9 mouse cellular contexts compared by ENCODE assay signal in the genomic region with DNA sequence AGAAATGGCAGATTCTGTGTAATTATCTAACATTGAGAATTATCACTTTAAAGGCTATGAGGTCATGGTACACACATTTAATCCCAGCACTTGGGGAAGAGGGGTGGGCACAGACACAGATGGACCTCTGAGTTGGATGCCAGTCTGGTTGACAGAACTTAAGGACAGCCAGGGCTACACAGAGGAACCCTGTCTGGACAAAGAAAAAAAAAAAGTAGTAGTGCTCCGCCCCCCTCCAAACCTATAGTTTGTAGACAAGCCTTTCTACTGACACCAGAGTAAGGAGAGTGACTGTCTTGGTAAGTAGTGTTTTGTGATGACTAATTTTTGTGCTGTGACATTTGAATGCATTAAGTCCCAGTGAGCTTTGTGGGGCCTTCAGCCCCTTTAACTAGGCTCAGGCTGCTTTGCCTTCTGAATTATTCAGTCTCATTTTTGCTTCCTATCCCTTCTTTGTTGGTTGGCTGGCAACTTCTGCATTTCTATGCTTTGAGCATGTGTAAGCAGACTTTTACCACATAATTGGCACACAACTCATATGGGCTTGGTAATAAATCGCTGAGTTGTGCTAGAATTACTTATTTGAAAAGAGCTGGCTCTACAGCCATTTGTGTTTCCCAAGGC. TPM values are rescaled to one million over a fixed set of nuclear protein-coding genes. Genes with fewer than 3 reads are reported as not detected.
DNase-seq lines count a peak whose midpoint lies in the region; ATAC-seq lines count a peak whose summit lies in the region.
"Had no signal": no experiment of that assay in that cellular context is flagged by ENCODE, and none has a peak within 500 bp of the region (broad histone marks: within the 10 kb centered on the region; RNA-seq: fewer than 3 reads in every experiment).

No protein-coding gene starts in this region.

- H3K27me3 ChIP-seq in neural tube, embryonic 12.5 days (replicated peaks): no peaks in the 10 kb centered on the region
- no peaks in the 10 kb centered on the region for H3K27me3 ChIP-seq in forebrain, embryonic 10.5 days (ENCODE audit: poor library complexity, severe bottlenecking)
- H3K27me3 ChIP-seq in liver, embryonic 12.5 days (replicated peaks): no peaks in the 10 kb centered on the region
- H3K27me3 ChIP-seq: kidney, embryonic 15.5 days had no signal

- H3K4me3 ChIP-seq in neural tube, embryonic 12.5 days: no peak overlapping the region
- H3K4me3 ChIP-seq in forebrain, embryonic 10.5 days: peak overlapping the region; percentile 96
- H3K4me3 ChIP-seq in liver, embryonic 12.5 days: no peak overlapping the region
- H3K4me3 ChIP-seq: kidney, embryonic 15.5 days had no signal

- peaks cover 18% of the 10 kb centered on the region for H3K4me1 ChIP-seq in neural tube, embryonic 12.5 days
- H3K4me1 ChIP-seq in forebrain, embryonic 10.5 days: peaks cover 39% of the 10 kb centered on the region
- H3K4me1 ChIP-seq in liver, embryonic 12.5 days: peaks cover 60% of the 10 kb centered on the region

- no peak for ATAC-seq in neural tube, embryonic 12.5 days (ENCODE audit: low FRiP score, low read depth)
- ATAC-seq in liver, embryonic 12.5 days: no peak
- ATAC-seq in neutrophil, adult 5-6 weeks (ENCODE audit: extremely low read depth, insufficient number of reproducible peaks, low FRiP score, poor library complexity, severe bottlenecking): peak; percentile 13; the same call in 1 of the 2 replicates

- 93% methylated on average over 2 of the region's 2 CpGs for WGBS in neural tube, embryonic 12.5 days
- WGBS in forebrain, embryonic 10.5 days: 84% methylated on average over 2 of the region's 2 CpGs
- WGBS in liver, embryonic 12.5 days (ENCODE audit: insufficient replicate concordance): 73% methylated on average over 2 of the region's 2 CpGs

- H3K9me3 ChIP-seq in neural tube, embryonic 12.5 days: no peaks in the 10 kb centered on the region
- H3K9me3 ChIP-seq in forebrain, embryonic 10.5 days: peaks cover 9% of the 10 kb centered on the region; the same call in 1 of the 2 replicates
- no peaks in the 10 kb centered on the region for H3K9me3 ChIP-seq in liver, embryonic 12.5 days (replicated peaks)

- no peak for DNase-seq in neural tube, embryonic 10.5 days (ENCODE audit: extremely low spot score, low spot score)
- DNase-seq in forebrain, embryonic 10.5 days (ENCODE audit: extremely low spot score, low spot score): no peak
- no peak for DNase-seq in left cerebral cortex, postnatal 4 days
- no peak for DNase-seq in ovary, postnatal 14 days (ENCODE audit: low spot score)
- no peak for DNase-seq in lung, postnatal 4 days

- H3K4me2 ChIP-seq in neural tube, embryonic 12.5 days (replicated peaks): peak overlapping the region; percentile 20
- H3K4me2 ChIP-seq in liver, embryonic 12.5 days: 0 out of 2 replicates have a peak overlapping the region, but pooled peaks have one; percentile 79

- intact Hi-C loops in left cerebral cortex, postnatal 4 days (cut with DNase I): no loop called here

- H3K36me3 ChIP-seq in neural tube, embryonic 12.5 days: no peaks in the 10 kb centered on the region
- peaks cover 21% of the 10 kb centered on the region for H3K36me3 ChIP-seq in forebrain, embryonic 10.5 days (replicated peaks)
- peaks cover 20% of the 10 kb centered on the region for H3K36me3 ChIP-seq in liver, embryonic 12.5 days

- no peak overlapping the region for H3K27ac ChIP-seq in neural tube, embryonic 12.5 days
- no peak overlapping the region for H3K27ac ChIP-seq in forebrain, embryonic 10.5 days
- H3K27ac ChIP-seq in liver, embryonic 12.5 days: no peak overlapping the region
- H3K27ac ChIP-seq: kidney, embryonic 15.5 days had no signal

- H3K9ac ChIP-seq in neural tube, embryonic 12.5 days: no peak overlapping the region
- H3K9ac ChIP-seq in liver, embryonic 12.5 days: no peak overlapping the region
- H3K9ac ChIP-seq: kidney, embryonic 15.5 days had no signal

RNA-seq across cellular contexts. Expression of a gene that starts 3.4 kb away (rescaled TPM):
- polyA plus RNA-seq in neural tube, embryonic 12.5 days (2016; fragmentation: Nextera tagmentation; extraction: Ambion mirVana): 416 and 431 TPM in 2 replicates
- polyA plus RNA-seq in forebrain, embryonic 10.5 days (2016; fragmentation: Nextera tagmentation; extraction: Ambion mirVana): 431 and 471 TPM in 2 replicates
- polyA plus RNA-seq in liver, embryonic 12.5 days (2016; fragmentation: Nextera tagmentation; extraction: Ambion mirVana): 209 and 220 TPM in 2 replicates
- 408 and 470 TPM in 2 replicates for total RNA-seq in neutrophil, adult 5-6 weeks (2017)
- 100 to 1,000 TPM; 360 to 391 TPM for total RNA-seq in left cerebral cortex, postnatal 4 days (2021)
